Mouse (Mus musculus) CH12.LX (cell line): Measurements from ENCODE around the gene Nptx1. TPM values are rescaled to one million over a fixed set of nuclear protein-coding genes. Genes with fewer than 3 reads are reported as not detected.

Source experiments
- DNase-seq: peaks from one replicate; pipeline ENCODE4 v3.0.0-alpha.2; 2013; ENCODE audit errors: extremely low read depth
- H3K27ac ChIP-seq: 2 replicates; pipeline ENCODE4 v1.5.1; 2012; ENCODE audit warnings: low read depth, mild to moderate bottlenecking, control low read depth, moderate library complexity; ENCODE audit not compliant: insufficient read depth
- H3K27me3 ChIP-seq: replicated peaks from 2 replicates; pipeline ENCODE3; 2012; ENCODE audit warnings: inconsistent platforms
- H3K36me3 ChIP-seq, 2 experiments: replicated peaks in 1 of 2; 2 replicates each; pipeline versions ENCODE3 to v1.6.1; 2012; ENCODE audit warnings: inconsistent platforms in 1 of 2, low read length in 1 of 2, mild to moderate bottlenecking in 1 of 2, mixed read lengths in 1 of 2, moderate library complexity in 1 of 2; ENCODE audit not compliant: control insufficient read depth in 1 of 2, insufficient read depth in 1 of 2
- H3K4me1 ChIP-seq, 2 experiments: 2 replicates each; pipeline ENCODE4 v1.6.1; 2012; ENCODE audit warnings: inconsistent platforms in 1 of 2, moderate library complexity in 1 of 2; ENCODE audit not compliant: insufficient read depth in 2 of 2, control insufficient read depth in 1 of 2
- H3K4me2 ChIP-seq: 2 replicates; pipeline ENCODE4 v1.6.1; 2012; ENCODE audit warnings: low read depth, mild to moderate bottlenecking, control low read depth; ENCODE audit not compliant: poor library complexity, insufficient read depth, severe bottlenecking
- H3K4me3 ChIP-seq, 3 experiments: fragments of 150-350 bp in 1 of 3; sonication (generic) in 1 of 3; replicated peaks in 1 of 3; 2 replicates each; pipeline versions ENCODE3 to v1.5.1; 2011 to 2012; ENCODE audit warnings: low read depth in 2 of 3, low read length in 2 of 3, mild to moderate bottlenecking in 2 of 3, moderate library complexity in 2 of 3, control low read depth in 1 of 3, improper control_type of control experiment in 1 of 3, inconsistent platforms in 1 of 3, mixed read lengths in 1 of 3; ENCODE audit not compliant: poor library complexity in 1 of 3
- H3K79me2 ChIP-seq: replicated peaks from 2 replicates; pipeline ENCODE4 v1.6.1; 2012; ENCODE audit warnings: mild to moderate bottlenecking, moderate library complexity; ENCODE audit not compliant: control insufficient read depth, poor library complexity, insufficient read depth, severe bottlenecking; ENCODE audit errors: extremely low read depth
- H3K9ac ChIP-seq: 2 replicates; pipeline ENCODE4 v1.6.1; 2012; ENCODE audit warnings: low read depth, mild to moderate bottlenecking, control low read depth, moderate library complexity; ENCODE audit not compliant: insufficient read depth
- H3K9me3 ChIP-seq: replicated peaks from 2 replicates; pipeline ENCODE3; 2012; ENCODE audit warnings: low read length, inconsistent platforms, mixed read lengths
- CHD2 ChIP-seq: IDR thresholded peaks from 2 replicates; pipeline ENCODE4 v1.6.1; 2011; ENCODE audit warnings: low read length, improper control_type of control experiment
- CTCF ChIP-seq, 2 experiments: IDR thresholded peaks in 1 of 2; conservative IDR thresholded peaks in 1 of 2; 2 replicates each; pipeline ENCODE4 v1.5.1; 2011 to 2012; ENCODE audit warnings: low read depth in 2 of 2, low read length in 2 of 2, improper control_type of control experiment in 1 of 2, inconsistent platforms in 1 of 2, mild to moderate bottlenecking in 1 of 2, moderate library complexity in 1 of 2
- ELF1 ChIP-seq: IDR thresholded peaks from 2 replicates; pipeline ENCODE4 v1.6.1; 2014; ENCODE audit warnings: low read depth, mild to moderate bottlenecking, inconsistent platforms, low read length, improper control_type of control experiment
- EP300 ChIP-seq: IDR thresholded peaks from 2 replicates; pipeline ENCODE4 v1.6.1; 2011; ENCODE audit warnings: low read length, improper control_type of control experiment
- ETS1 ChIP-seq: conservative IDR thresholded peaks from 2 replicates; pipeline ENCODE4 v1.6.1; 2012; ENCODE audit warnings: low read depth, mild to moderate bottlenecking, inconsistent platforms, low read length, improper control_type of control experiment, moderate library complexity
- HCFC1 ChIP-seq: IDR thresholded peaks from 2 replicates; pipeline ENCODE4 v1.6.1; 2012; ENCODE audit warnings: low read depth, mild to moderate bottlenecking, inconsistent platforms, low read length, improper control_type of control experiment
- JUND ChIP-seq: conservative IDR thresholded peaks from 2 replicates; pipeline ENCODE4 v1.6.1; 2011; ENCODE audit warnings: low read depth, low read length, improper control_type of control experiment
- MAX ChIP-seq: IDR thresholded peaks from 2 replicates; pipeline ENCODE4 v1.6.1; 2011; ENCODE audit warnings: low read length, improper control_type of control experiment
- MEF2A ChIP-seq: IDR thresholded peaks from 2 replicates; pipeline ENCODE4 v1.6.1; 2014; ENCODE audit warnings: low read depth, mild to moderate bottlenecking, inconsistent platforms, low read length, improper control_type of control experiment, borderline replicate concordance
- NELFE ChIP-seq: IDR thresholded peaks from 2 replicates; pipeline ENCODE4 v1.6.1; 2011; ENCODE audit warnings: low read depth, low read length, improper control_type of control experiment
- NRF1 ChIP-seq: IDR thresholded peaks from 2 replicates; pipeline ENCODE4 v1.6.1; 2014; ENCODE audit warnings: low read depth, mild to moderate bottlenecking, inconsistent platforms, low read length, improper control_type of control experiment, moderate library complexity
- PAX5 ChIP-seq: IDR thresholded peaks from 2 replicates; pipeline ENCODE4 v1.6.1; 2012; ENCODE audit warnings: low read length, inconsistent platforms, mixed read lengths
- RAD21 ChIP-seq: IDR thresholded peaks from 2 replicates; pipeline ENCODE4 v1.6.1; 2011; ENCODE audit warnings: low read depth, mild to moderate bottlenecking, low read length, improper control_type of control experiment, moderate library complexity
- TBP ChIP-seq: conservative IDR thresholded peaks from 2 replicates; pipeline ENCODE4 v1.6.1; 2011; ENCODE audit warnings: low read depth, low read length, improper control_type of control experiment
- TCF12 ChIP-seq: IDR thresholded peaks from 2 replicates; pipeline ENCODE4 v1.6.1; 2014; ENCODE audit warnings: low read depth, mild to moderate bottlenecking, inconsistent platforms, low read length, improper control_type of control experiment
- ZKSCAN1 ChIP-seq: IDR thresholded peaks from 2 replicates; pipeline ENCODE4 v1.6.1; 2012; ENCODE audit warnings: low read depth, inconsistent platforms, low read length, improper control_type of control experiment, borderline replicate concordance
- ZMIZ1 ChIP-seq: IDR thresholded peaks from 2 replicates; pipeline ENCODE4 v1.6.1; 2012; ENCODE audit warnings: low read depth, mild to moderate bottlenecking, inconsistent platforms, low read length, improper control_type of control experiment
- ZNF384 ChIP-seq: IDR thresholded peaks from 2 replicates; pipeline ENCODE4 v1.6.1; 2012; ENCODE audit warnings: low read depth, low read length, improper control_type of control experiment, inconsistent platforms
- dilution Hi-C: fragments of 300-500 bp; cut with MboI; formaldehyde crosslinking; loops from 2 replicates; pipeline ENCODE4 v1.14.3; 2020; ENCODE audit warnings: low sequenced_read_pairs; ENCODE audit not compliant: extremely low pct_unique_long_range_greater_than_20kb, extremely low pct_ligation_motif_present
- in situ Hi-C: fragments of 300-500 bp; cut with MboI; formaldehyde crosslinking; loops from 3 replicates; pipeline ENCODE4 v1.14.3; 2019; ENCODE audit warnings: low sequenced_read_pairs, low pct_ligation_motif_present, low pct_unique_long_range_greater_than_20kb, mixed read lengths
- polyA plus RNA-seq: library from polyadenylated mRNA; unstranded; fragments of >175 nt; gene quantifications from 2 replicates; pipeline ENCODE4 v1.2.1, GENCODE M21; 2012; ENCODE audit warnings: low read depth; ENCODE audit not compliant: insufficient read length
- total RNA-seq, 2 experiments: library from RNA; depleted of rRNA; stranded (reverse); fragments of 300-350 nt in 1 of 2; fragments of >200 nt in 1 of 2; gene quantifications; 2 replicates each; pipeline ENCODE4 v1.2.3; 2012 to 2014

Nptx1 gene
- total and polyA plus RNA-seq, 3 experiments = under 0.01 TPM; not detected in 2

- Histone ChIP-seq H3K4me3 (no peak overlapping the region), H3K9me3 (no peaks in the 10 kb centered on the region)
Observed at GRCm38 (mm10) chr11:119540560-119540959, 7.0 kb downstream of the Nptx1 start.

GRCm38 (mm10) chr11:119539944-119540343 lies 7.6 kb downstream of the Nptx1 start:
- TF ChIP-seq NELFE (no peak), RAD21 (no peak), CHD2 (no peak), PAX5 (no peak), ELF1 (no peak), TBP (no peak), HCFC1 (no peak), JUND (no peak), ZMIZ1 (no peak), NRF1 (no peak), ZNF384 (no peak), TCF12 (no peak), MEF2A (no peak)
- Histone ChIP-seq H3K4me2 (no peak overlapping the region), H3K27ac (no peak overlapping the region), H3K4me3 (no peak overlapping the region), H3K9me3 (no peaks in the 10 kb centered on the region), H3K79me2 (no peaks in the 10 kb centered on the region), H3K4me1 (no peaks in the 10 kb centered on the region), H3K9ac (no peak overlapping the region), H3K36me3 (no peaks in the 10 kb centered on the region), H3K27me3 (peaks cover 94% of the 10 kb centered on the region)
- in situ Hi-C loops = no loop called here
- no peak for DNase-seq
- dilution Hi-C loops = no loop called here

More at GRCm38 (mm10) chr11:119540560-119540959, 7.0 kb downstream of the Nptx1 start:
- H3K27me3 ChIP-seq = peaks cover 96% of the 10 kb centered on the region
- dilution Hi-C loops = no loop called here
- TF ChIP-seq MEF2A (no peak), CTCF (conservative IDR thresholded peaks at IDR 0.05 in 1 of 2, IDR thresholded peaks at IDR 0.05 in 1 of 2; ENCODE audit: low read depth in 2 of 2, low read length in 2 of 2) (no peak), MAX (no peak), ZKSCAN1 (no peak), ETS1 (no peak), EP300 (no peak)
- TF ChIP-seq, all 38 proteins: peak for 0
- no peak for DNase-seq
- no peak overlapping the region for H3K27ac ChIP-seq
- H3K79me2 ChIP-seq = no peaks in the 10 kb centered on the region
- in situ Hi-C loops = no loop called here
- no peaks in the 10 kb centered on the region for H3K4me1 ChIP-seq
- no peaks in the 10 kb centered on the region for H3K36me3 ChIP-seq
- H3K9ac ChIP-seq = no peak overlapping the region
- no peak overlapping the region for H3K4me2 ChIP-seq
